Mouse (Mus musculus): Measurements from ENCODE around the gene Mageh1. TPM values are rescaled to one million over a fixed set of nuclear protein-coding genes. Genes with fewer than 3 reads are reported as not detected.
"Not testable (repeated sequence)": the region's sequence is repeated elsewhere in the genome, so short reads cannot be mapped to it uniquely, and the experiment has no call there.

Mageh1 gene
- polyA plus RNA-seq, 1 experiment: 1.0 TPM

GRCm38 (mm10) chrX:153006387-153006841 lies 31.0 kb downstream of the Mageh1 start, which contains the start of gene Usp51:
Gene Usp51 (plus strand): TSS chrX:153006469.
- peaks cover 2% of the 10 kb centered on the region; the same call in 1 of the 2 replicates for H3K4me1 ChIP-seq (ENCODE audit: control insufficient read depth, insufficient read depth, low read length)
- TF ChIP-seq CTCF (IDR thresholded peaks at IDR 0.05; ENCODE audit: control insufficient read depth, insufficient read depth, insufficient replicate concordance, low read depth, low read length): no peak
- no peak for TF ChIP-seq POLR2A (IDR thresholded peaks at IDR 0.05; ENCODE audit: control insufficient read depth, low read depth, low read length)
- no peaks in the 10 kb centered on the region for H3K36me3 ChIP-seq (ENCODE audit: control insufficient read depth, insufficient read depth, low read length)
- peak within 1 kb of the TSS; percentile 95 for H3K4me3 ChIP-seq (ENCODE audit: control insufficient read depth, low read depth, low read length)
- peak within 1 kb of the TSS; percentile 78 for H3K27ac ChIP-seq (ENCODE audit: control insufficient read depth, insufficient read depth, low read depth, low read length)
- no peaks in the 10 kb centered on the region for H3K27me3 ChIP-seq (ENCODE audit: control insufficient read depth, insufficient read depth, low read length)

DNA sequence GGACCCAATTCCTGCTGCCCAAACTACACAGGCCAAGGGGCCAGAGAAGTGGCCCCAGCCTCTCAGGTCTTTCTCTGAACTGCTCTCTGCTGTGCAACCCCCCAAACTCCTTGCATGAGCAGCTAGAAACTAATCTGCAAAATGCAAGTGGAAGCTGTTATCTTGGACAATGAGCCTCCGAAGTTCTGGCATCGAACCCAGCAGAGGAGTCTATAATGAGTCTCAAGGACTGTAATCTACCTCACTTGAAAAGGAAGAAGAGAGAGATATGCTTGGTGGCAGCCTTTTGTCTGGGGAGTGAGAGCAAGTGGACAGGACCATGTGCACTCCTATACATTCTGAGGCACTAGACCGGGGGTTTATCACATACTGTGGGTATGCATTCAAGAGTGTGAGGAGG lies 41.3 kb downstream of the Mageh1 start:
- H3K4me3 ChIP-seq (ENCODE audit: control insufficient read depth, low read depth, low read length); H3K36me3 ChIP-seq (ENCODE audit: control insufficient read depth, insufficient read depth, low read length); H3K27ac ChIP-seq (ENCODE audit: control insufficient read depth, insufficient read depth, low read depth, low read length); H3K4me1 ChIP-seq (ENCODE audit: control insufficient read depth, insufficient read depth, low read length); H3K27me3 ChIP-seq (ENCODE audit: control insufficient read depth, insufficient read depth, low read length): not testable (repeated sequence)

DNA sequence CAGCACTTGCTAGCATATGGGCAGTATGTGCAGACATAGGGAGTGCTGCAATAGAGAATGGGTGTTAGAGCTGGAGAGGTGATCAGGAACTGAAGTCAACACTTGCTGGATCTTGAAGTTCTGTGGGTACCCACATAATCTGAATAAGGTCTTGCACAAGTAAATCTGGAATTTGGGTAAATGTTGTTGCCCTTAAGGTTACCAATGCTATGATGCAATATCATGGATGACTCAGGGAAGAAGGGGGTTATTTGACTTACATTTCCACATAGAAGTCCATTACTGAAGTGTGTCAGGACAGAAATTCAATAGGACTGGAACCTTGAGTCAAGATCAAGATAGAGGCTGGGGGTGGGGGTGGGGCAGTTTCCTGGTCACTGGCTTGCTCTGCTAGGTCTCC lies 47.5 kb downstream of the Mageh1 start:
- not testable (repeated sequence) for H3K4me3 ChIP-seq (ENCODE audit: control insufficient read depth, low read depth, low read length); H3K27ac ChIP-seq (ENCODE audit: control insufficient read depth, insufficient read depth, low read depth, low read length); H3K27me3 ChIP-seq (ENCODE audit: control insufficient read depth, insufficient read depth, low read length); H3K4me1 ChIP-seq (ENCODE audit: control insufficient read depth, insufficient read depth, low read length); H3K36me3 ChIP-seq (ENCODE audit: control insufficient read depth, insufficient read depth, low read length)

Other genes starting within 250 kb of the Mageh1 start
- gene Usp51, start 31.1 kb downstream of the Mageh1 start, polyA plus RNA-seq (2012; rRNA removed): 0.97 and 1.4 TPM in 2 replicates
- gene Foxr2, start 81.2 kb upstream of the Mageh1 start, polyA plus RNA-seq (2012; rRNA removed): 0.02 TPM in 1 of 2 replicates, not detected in the other
- gene Rragb, start 102.4 kb upstream of the Mageh1 start, polyA plus RNA-seq (2012; rRNA removed): 4.8 and 7.7 TPM in 2 replicates
- gene Klf8, start 199.9 kb upstream of the Mageh1 start, polyA plus RNA-seq (2012; rRNA removed): 0.73 and 1.2 TPM in 2 replicates

All from testis, adult 2 months (tissue).